Mouse (Mus musculus) heart, adult 10 weeks (tissue): ENCODE data around the gene Gm14226. TPM values are rescaled to one million over a fixed set of nuclear protein-coding genes. Genes with fewer than 3 reads are reported as not detected.

Experiments used
- polyA plus RNA-seq: library from polyadenylated mRNA; stranded (reverse); fragments of 350-450 nt; fragmentation: Illumina TruSeq; extraction: RNeasy Lipid Tissue Mini Kit (QIAGEN cat#74804); gene quantifications from one replicate; pipeline ENCODE4 v1.2.3, GENCODE M21; 2014; ENCODE audit warnings: low read depth, low replicate concordance

Gm14226 gene
- polyA plus RNA-seq = 0.34 TPM

DNA sequence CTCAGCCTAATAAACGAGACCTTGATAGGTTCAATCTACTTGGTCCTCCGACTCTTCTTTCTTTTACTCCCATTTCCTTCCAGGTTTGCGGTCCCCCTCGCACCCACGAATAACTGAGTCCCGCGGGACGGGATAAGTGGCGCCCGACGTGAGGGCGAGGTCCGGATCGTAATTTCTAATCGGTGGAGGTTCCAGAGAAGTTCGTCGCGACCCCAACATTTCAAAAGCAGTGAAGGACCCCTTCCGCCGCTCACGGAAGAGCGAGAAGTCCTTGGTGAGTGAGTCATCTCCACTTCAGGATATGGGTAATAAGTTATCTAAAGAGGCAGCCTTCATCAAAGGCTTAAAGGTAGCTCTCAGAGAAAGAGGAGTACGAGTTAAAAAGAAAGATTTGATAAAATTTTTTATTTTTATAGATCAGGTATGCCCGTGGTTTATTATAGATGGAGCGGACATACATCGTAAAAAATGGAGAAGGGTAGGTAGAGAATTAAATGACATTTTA is at the start of gene Gm14226:
Gm14226 (plus strand) TSS at position 16 of the 505 bp plus-strand sequence.

DNA sequence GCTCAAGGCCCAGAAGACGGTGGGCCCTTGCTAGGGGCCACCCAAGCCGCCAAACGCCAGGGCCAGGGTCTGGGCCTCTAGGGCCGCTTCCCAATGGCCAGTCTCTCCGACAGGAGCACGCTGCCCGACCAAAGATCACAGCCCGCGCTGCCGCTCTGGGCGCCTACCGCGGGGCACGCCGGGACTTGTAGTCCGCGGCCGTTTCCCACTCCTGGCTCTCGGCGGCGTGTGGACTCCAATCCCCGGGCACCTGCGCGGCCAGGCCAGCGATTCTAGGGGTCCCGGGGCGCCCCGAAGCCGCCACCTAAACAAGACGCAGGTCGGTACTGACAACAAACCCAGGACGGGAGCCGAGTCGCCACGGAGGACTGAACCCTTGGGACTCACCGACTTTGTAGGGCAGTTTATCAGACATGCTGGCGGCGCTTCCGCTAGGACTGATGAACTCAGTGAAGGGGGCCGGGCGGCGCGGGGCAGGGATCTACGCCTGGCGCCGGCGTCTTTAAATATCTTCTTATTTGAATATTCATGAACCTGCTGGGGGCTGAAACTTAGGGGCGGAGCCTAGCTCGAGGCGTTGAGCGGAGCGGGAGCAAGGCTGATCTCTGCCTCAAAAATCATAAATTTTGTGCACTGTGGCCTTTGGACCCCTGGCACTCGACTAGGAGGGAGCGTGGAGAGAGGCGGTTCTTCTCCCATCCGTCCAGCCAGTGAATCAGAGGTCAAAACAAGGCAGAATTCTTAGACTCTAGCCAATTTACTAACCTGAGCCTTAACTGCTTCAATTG is 56.1 kb downstream of the Gm14226 start, which contains the start of gene Ahcy:
Ahcy (minus strand) TSS at position 520 of the 788 bp plus-strand sequence.

Other genes with a start within 250 kb of the Gm14226 start
- gene Gm14214, start 248.2 kb upstream of the Gm14226 start, polyA plus RNA-seq = not detected
- gene Raly, start 227.2 kb upstream of the Gm14226 start, polyA plus RNA-seq = 106 TPM
- gene a, start 226.9 kb upstream of the Gm14226 start, polyA plus RNA-seq = not detected
- 72.9 TPM for gene Eif2s2, start 125.3 kb upstream of the Gm14226 start, polyA plus RNA-seq
- 28.2 TPM for gene Ahcy, start 56.2 kb downstream of the Gm14226 start, polyA plus RNA-seq
- 19.6 TPM for gene Itch, start 115.2 kb downstream of the Gm14226 start, polyA plus RNA-seq
- gene Dynlrb1, start 218.3 kb downstream of the Gm14226 start, polyA plus RNA-seq = 246 TPM